Comparison of ENCODE assay signal across 29 mouse cellular contexts in genomic region chr4:145203305-145203704, GRCm38 (mm10).
"Had no signal": no experiment of that assay in that cellular context is flagged by ENCODE, and none has a peak within 500 bp of the region (broad histone marks: within the 10 kb centered on the region; RNA-seq: fewer than 3 reads in every experiment).

No protein-coding gene starts in this region.

- DNase-seq: cerebellum, adult 2 months; cerebellum, adult 8-10 months; cerebellum, adult 9-10 months; cerebellum, adult 9-11 months; cerebellum, postnatal 10 days; cerebellum, postnatal 14 days; cerebellum, postnatal 25 days; cerebellum, postnatal 36 days; embryo, embryonic 11 days; forebrain, postnatal 0 days; gastrocnemius, adult 2 months; gastrocnemius, postnatal 10 days; gastrocnemius, postnatal 14 days; gastrocnemius, postnatal 25 days; gastrocnemius, postnatal 36 days; heart, adult 11 months; heart, adult 18-20 months; heart, adult 2 months had no signal

- H3K9ac ChIP-seq: embryonic facial prominence, embryonic 12.5 days; embryonic facial prominence, embryonic 13.5 days; embryonic facial prominence, embryonic 15.5 days; forebrain, embryonic 12.5 days; forebrain, embryonic 13.5 days; forebrain, embryonic 15.5 days; forebrain, postnatal 0 days had no signal

- H3K4me3 ChIP-seq: embryonic facial prominence, embryonic 10.5 days; embryonic facial prominence, embryonic 12.5 days; embryonic facial prominence, embryonic 13.5 days; embryonic facial prominence, embryonic 15.5 days; erythroblast, embryonic 14.5 days; forebrain, embryonic 10.5 days; forebrain, embryonic 12.5 days; forebrain, embryonic 13.5 days; forebrain, embryonic 15.5 days; gastrocnemius, adult 2 months; heart, adult 2 months had no signal

- H3K4me1 ChIP-seq: embryonic facial prominence, embryonic 12.5 days; forebrain, embryonic 10.5 days; forebrain, embryonic 12.5 days; forebrain, embryonic 13.5 days had no signal

- H3K4me2 ChIP-seq: embryonic facial prominence, embryonic 12.5 days; embryonic facial prominence, embryonic 13.5 days; embryonic facial prominence, embryonic 15.5 days; forebrain, embryonic 12.5 days; forebrain, embryonic 13.5 days; forebrain, embryonic 15.5 days had no signal

- H3K27ac ChIP-seq: embryonic facial prominence, embryonic 10.5 days; embryonic facial prominence, embryonic 12.5 days; embryonic facial prominence, embryonic 13.5 days; embryonic facial prominence, embryonic 15.5 days; forebrain, embryonic 10.5 days; forebrain, embryonic 12.5 days; forebrain, embryonic 13.5 days; forebrain, embryonic 15.5 days; gastrocnemius, adult 2 months; heart, adult 2 months had no signal

- ATAC-seq: forebrain, embryonic 13.5 days; forebrain, embryonic 14.5 days; forebrain, embryonic 15.5 days; forebrain, embryonic 16.5 days; forebrain, postnatal 0 days had no signal

- H3K27me3 ChIP-seq: embryonic facial prominence, embryonic 12.5 days; embryonic facial prominence, embryonic 13.5 days; embryonic facial prominence, embryonic 15.5 days; forebrain, embryonic 12.5 days; forebrain, embryonic 13.5 days; forebrain, embryonic 15.5 days had no signal

- H3K9me3 ChIP-seq: embryonic facial prominence, embryonic 10.5 days; embryonic facial prominence, embryonic 12.5 days; embryonic facial prominence, embryonic 13.5 days; embryonic facial prominence, embryonic 15.5 days; forebrain, embryonic 10.5 days; forebrain, embryonic 12.5 days; forebrain, embryonic 13.5 days; forebrain, embryonic 15.5 days had no signal

- H3K36me3 ChIP-seq: embryonic facial prominence, embryonic 10.5 days; embryonic facial prominence, embryonic 12.5 days; embryonic facial prominence, embryonic 13.5 days; embryonic facial prominence, embryonic 15.5 days; forebrain, embryonic 10.5 days; forebrain, embryonic 12.5 days; forebrain, embryonic 15.5 days had no signal
